Mouse (Mus musculus) lung, postnatal 0 days (tissue): ENCODE results near the gene Ndufb7. TPM values are rescaled to one million over a fixed set of nuclear protein-coding genes. Genes with fewer than 3 reads are reported as not detected.

Source experiments
- ATAC-seq: fragments of 200-750 bp; cut with Nextera tagmentation; 2 replicates; pipeline ENCODE4 v1.8.0; 2017; ENCODE audit warnings: moderate library complexity
- DNase-seq: peaks from one replicate; pipeline ENCODE4 v3.0.0-alpha.2; 2016; ENCODE audit warnings: low spot score
- H3K27ac ChIP-seq: fragments of 300-500 bp; sonication (generic); 2 replicates; pipeline ENCODE4 v1.5.1; 2014; ENCODE audit warnings: antibody characterized with exemption, mild to moderate bottlenecking, low read length, mixed read lengths
- H3K27me3 ChIP-seq: fragments of 300-500 bp; sonication (generic); replicated peaks from 2 replicates; pipeline ENCODE4 v1.6.1; 2014; ENCODE audit warnings: low read length, mixed read lengths; ENCODE audit not compliant: insufficient read depth
- H3K36me3 ChIP-seq: fragments of 300-500 bp; sonication (generic); 2 replicates; pipeline ENCODE4 v1.6.1; 2014; ENCODE audit warnings: low read length, mixed read lengths; ENCODE audit not compliant: insufficient read depth
- H3K4me1 ChIP-seq: fragments of 300-500 bp; sonication (generic); 2 replicates; pipeline ENCODE4 v1.6.1; 2014; ENCODE audit warnings: antibody characterized with exemption, low read depth, low read length, mixed read lengths; ENCODE audit not compliant: insufficient read depth
- H3K4me2 ChIP-seq: fragments of 300-500 bp; sonication (generic); replicated peaks from 2 replicates; pipeline ENCODE4 v1.6.1; 2014; ENCODE audit warnings: low read depth, mild to moderate bottlenecking, low read length, moderate library complexity, mixed read lengths
- H3K4me3 ChIP-seq: fragments of 300-500 bp; sonication (generic); 2 replicates; pipeline ENCODE4 v1.5.1; 2014; ENCODE audit warnings: low read depth, low read length
- H3K9ac ChIP-seq: fragments of 300-500 bp; sonication (generic); replicated peaks from 2 replicates; pipeline ENCODE4 v1.6.1; 2014; ENCODE audit warnings: low read depth, mild to moderate bottlenecking
- H3K9me3 ChIP-seq: fragments of 300-500 bp; sonication (generic); 2 replicates; pipeline ENCODE4 v1.6.1; 2016; ENCODE audit warnings: low read length, mixed read lengths
- CTCF ChIP-seq: IDR thresholded peaks from 2 replicates; pipeline ENCODE4 v1.5.1; 2016; ENCODE audit warnings: antibody characterized with exemption, mild to moderate bottlenecking
- EP300 ChIP-seq: IDR thresholded peaks from 2 replicates; pipeline ENCODE4 v1.6.1; 2016; ENCODE audit warnings: antibody characterized with exemption, mild to moderate bottlenecking, control low read depth
- WGBS: fragments of 180-500 bp; shearing (Covaris S2); extraction: QIAGEN DNeasy Blood & Tissue Kit; methylation state at CpG from one replicate; pipeline ENCODE4 v1.1.7; 2014; 5-methylcytosine and 5-hydroxymethylcytosine counted together
- polyA plus RNA-seq: library from polyadenylated mRNA; unstranded; fragments of >200 nt; fragmentation: Nextera tagmentation; extraction: Ambion mirVana; gene quantifications from 2 replicates; pipeline ENCODE4 v1.2.1, GENCODE M21; 2015

Ndufb7 gene
- polyA plus RNA-seq, 1 experiment from 2014 or later = 286 TPM

DNA sequence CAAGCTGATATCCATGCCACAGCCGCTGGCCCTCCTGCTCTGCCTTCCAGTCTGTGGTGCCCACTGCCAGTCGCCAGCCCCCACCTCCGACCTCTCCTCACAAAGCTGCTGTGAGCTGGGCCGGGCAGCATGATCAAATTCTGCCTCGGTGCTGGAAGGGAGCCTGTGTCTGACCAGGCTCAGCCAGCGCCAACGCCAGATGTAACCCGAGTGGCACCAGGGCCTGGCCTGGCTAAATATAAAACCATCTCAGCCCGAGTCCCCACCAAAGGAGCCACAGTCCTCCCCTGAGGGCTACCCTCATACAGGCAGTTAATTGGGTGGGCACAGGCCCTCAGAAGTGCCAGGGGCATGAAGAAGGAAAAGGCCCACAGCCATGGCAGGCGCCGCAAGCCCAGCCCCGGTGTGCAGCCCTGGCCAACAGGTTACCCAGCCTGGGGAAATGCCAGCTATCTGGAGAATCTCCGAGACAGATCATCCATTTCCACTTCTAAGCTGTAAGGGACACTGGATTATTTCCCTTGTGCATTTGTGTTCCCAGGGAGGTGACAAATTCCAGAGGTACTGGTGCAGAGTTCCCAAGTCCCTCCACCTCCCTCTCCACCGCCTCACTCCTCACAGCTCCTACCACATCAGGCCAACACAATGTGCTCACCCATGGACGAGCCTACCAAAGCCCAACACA is 8.3 kb downstream of the Ndufb7 start:
- no peak overlapping the region for H3K4me3 ChIP-seq
- no peaks in the 10 kb centered on the region for H3K9me3 ChIP-seq
- no peak overlapping the region for H3K9ac ChIP-seq
- no peak overlapping the region for H3K27ac ChIP-seq
- no peak for ATAC-seq
- H3K27me3 ChIP-seq = no peaks in the 10 kb centered on the region
- H3K4me2 ChIP-seq = no peak overlapping the region
- TF ChIP-seq EP300 (no peak), CTCF (no peak)
- 69% methylated on average over 15 of the region's 15 CpGs for WGBS
- peaks cover 12% of the 10 kb centered on the region; the same call in 1 of the 2 replicates for H3K4me1 ChIP-seq
- no peak for DNase-seq
- H3K36me3 ChIP-seq = peaks cover 7% of the 10 kb centered on the region; the same call in 1 of the 2 replicates

DNA sequence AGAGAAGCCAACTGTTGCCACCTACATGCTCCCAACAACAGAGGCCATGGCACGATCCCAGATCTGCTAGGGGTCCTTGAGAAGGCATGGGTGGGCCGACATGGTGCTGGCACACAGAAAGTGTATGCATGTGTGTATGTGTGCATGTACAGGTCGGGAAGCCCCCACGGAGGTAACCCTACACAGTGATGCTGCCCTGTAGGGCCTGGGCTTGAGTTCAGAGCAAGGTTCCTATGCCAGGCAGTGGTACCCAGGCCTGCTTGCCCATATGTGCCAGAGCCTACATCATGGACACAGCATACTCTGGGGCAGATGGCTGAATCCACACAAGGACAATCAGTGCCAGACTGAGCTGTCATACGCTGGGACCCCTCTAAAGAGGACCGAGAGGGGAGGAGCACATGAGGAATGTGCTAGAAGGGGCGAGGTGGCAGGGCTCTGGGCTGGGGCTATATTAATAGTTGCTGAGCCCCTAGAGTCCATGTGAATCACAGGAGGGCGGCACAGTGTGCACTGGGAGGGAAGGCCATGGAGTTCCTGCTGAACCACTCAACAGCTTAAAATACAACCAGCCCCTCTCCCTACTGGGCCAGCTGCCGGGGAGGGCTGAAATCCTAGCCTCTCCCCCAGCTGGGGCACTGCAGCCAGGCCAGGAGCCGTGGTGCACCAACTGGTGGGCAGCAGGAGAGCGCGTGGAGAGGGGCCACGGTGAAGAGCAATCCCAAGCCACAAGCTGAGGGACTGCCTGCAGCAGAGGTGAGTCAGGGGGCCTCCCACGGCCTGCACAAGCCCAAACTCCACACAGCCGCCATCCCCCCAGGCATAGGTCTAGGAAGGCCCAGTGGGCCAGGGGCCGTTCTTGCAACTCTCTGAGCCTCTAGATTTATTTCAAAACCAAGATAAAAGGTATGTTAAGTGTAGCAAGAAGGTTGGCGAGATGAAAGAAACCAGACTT is 9.4 kb downstream of the Ndufb7 start:
- H3K9me3 ChIP-seq = no peaks in the 10 kb centered on the region
- no peak overlapping the region for H3K4me2 ChIP-seq
- peaks cover 7% of the 10 kb centered on the region; the same call in 1 of the 2 replicates for H3K36me3 ChIP-seq
- no peak overlapping the region; the same call in 1 of the 2 replicates for H3K27ac ChIP-seq
- no peak overlapping the region for H3K9ac ChIP-seq
- no peak for TF ChIP-seq EP300
- no peak for TF ChIP-seq CTCF
- no peaks in the 10 kb centered on the region for H3K27me3 ChIP-seq
- DNase-seq = no peak
- WGBS = 53% methylated on average over 16 of the region's 17 CpGs
- no peak overlapping the region for H3K4me3 ChIP-seq
- peaks cover 12% of the 10 kb centered on the region; the same call in 1 of the 2 replicates for H3K4me1 ChIP-seq
- ATAC-seq = no peak

DNA sequence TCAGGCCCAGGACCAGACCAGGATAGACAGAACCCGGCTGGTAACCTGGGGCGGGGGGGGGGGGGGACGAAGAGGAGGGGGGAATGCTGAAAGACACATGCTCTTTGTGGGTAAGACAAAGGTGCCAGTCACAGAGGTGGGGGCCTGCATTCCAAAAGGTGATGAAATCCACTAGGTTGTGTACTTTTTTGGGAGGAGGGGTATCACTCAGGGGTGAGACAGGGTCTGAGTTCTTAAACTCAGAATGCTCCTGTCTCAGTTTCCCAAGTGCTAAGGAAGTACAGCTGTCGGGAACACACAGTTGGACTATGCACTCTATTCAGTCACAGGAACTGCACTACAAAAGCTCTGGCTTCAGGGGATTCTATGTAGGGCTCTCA is 10.0 kb downstream of the Ndufb7 start:
- Histone ChIP-seq H3K27me3 (no peaks in the 10 kb centered on the region), H3K36me3 (peaks cover 3% of the 10 kb centered on the region; the same call in 1 of the 2 replicates), H3K9me3 (no peaks in the 10 kb centered on the region), H3K4me2 (no peak overlapping the region), H3K4me3 (no peak overlapping the region), H3K4me1 (peaks cover 12% of the 10 kb centered on the region; the same call in 1 of the 2 replicates), H3K9ac (no peak overlapping the region), H3K27ac (no peak overlapping the region)
- 47% methylated on average over 4 of the region's 4 CpGs for WGBS
- TF ChIP-seq EP300 (no peak), CTCF (no peak)
- no peak for DNase-seq
- ATAC-seq = no peak

DNA sequence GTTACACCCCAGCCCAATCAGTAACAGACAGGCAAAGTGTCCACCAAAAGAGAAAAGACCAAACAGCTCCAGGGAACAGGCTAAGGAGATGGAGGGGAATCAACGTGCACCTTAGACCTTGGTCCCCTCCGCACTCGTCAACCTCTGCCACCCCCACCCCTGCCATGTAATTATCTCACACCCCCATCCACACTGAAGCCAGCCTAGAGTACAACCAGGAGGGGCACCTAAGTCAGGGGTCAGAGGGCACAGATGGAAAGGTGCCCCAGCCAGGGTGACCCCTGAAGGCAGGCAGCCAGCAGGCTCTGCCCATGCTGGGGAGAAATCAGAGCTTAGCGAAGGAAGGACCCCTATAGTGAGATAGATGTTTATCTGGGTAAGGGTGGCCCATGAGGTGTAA is 10.4 kb downstream of the Ndufb7 start:
- Histone ChIP-seq H3K4me1 (peaks cover 12% of the 10 kb centered on the region; the same call in 1 of the 2 replicates), H3K4me2 (no peak overlapping the region), H3K9me3 (no peaks in the 10 kb centered on the region), H3K27ac (no peak overlapping the region), H3K36me3 (no peaks in the 10 kb centered on the region), H3K9ac (no peak overlapping the region), H3K4me3 (no peak overlapping the region), H3K27me3 (no peaks in the 10 kb centered on the region)
- no peak for DNase-seq
- TF ChIP-seq CTCF = no peak
- no peak for TF ChIP-seq EP300
- ATAC-seq = no peak
- WGBS = 54% methylated on average over 4 of the region's 4 CpGs

DNA sequence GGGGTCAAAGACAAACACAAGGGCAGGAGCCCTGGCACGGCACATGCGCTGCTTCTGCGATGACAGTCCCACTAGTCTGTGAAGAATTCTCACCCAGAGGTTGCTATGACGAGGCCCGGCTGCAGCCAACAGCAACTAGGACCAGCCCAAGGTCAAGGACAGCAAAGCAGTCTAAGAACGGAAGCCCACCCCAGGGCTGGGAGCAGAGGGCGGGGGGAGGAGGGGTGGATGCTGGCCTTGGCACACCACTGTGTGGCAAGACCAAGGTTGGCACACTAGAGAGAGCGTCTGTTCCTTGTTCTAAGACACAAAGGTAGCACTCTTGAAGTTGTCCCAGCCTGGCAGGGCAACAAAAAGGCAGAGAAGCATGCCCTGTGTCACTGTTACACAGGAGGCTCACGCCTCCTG is 10.9 kb downstream of the Ndufb7 start:
- 40% methylated on average over 9 of the region's 9 CpGs for WGBS
- Histone ChIP-seq H3K4me3 (no peak overlapping the region), H3K4me1 (peaks cover 12% of the 10 kb centered on the region; the same call in 1 of the 2 replicates), H3K27ac (no peak overlapping the region), H3K4me2 (no peak overlapping the region), H3K36me3 (no peaks in the 10 kb centered on the region), H3K9me3 (no peaks in the 10 kb centered on the region), H3K9ac (no peak overlapping the region), H3K27me3 (no peaks in the 10 kb centered on the region)
- DNase-seq (no peak), ATAC-seq (peak; percentile 36)
- TF ChIP-seq CTCF (no peak), EP300 (no peak)
